Mouse (Mus musculus): ENCODE results near the gene Larp1.
A peak's percentile ranks its signal among the peaks of the same experiment; 100 is the strongest.

The Larp1 gene

GRCm38 (mm10) chr11:58009051-58009515 is at the start of gene Larp1:
Larp1 (plus strand) TSS chr11:58009064.
- DNase-seq, result no peak

DNA sequence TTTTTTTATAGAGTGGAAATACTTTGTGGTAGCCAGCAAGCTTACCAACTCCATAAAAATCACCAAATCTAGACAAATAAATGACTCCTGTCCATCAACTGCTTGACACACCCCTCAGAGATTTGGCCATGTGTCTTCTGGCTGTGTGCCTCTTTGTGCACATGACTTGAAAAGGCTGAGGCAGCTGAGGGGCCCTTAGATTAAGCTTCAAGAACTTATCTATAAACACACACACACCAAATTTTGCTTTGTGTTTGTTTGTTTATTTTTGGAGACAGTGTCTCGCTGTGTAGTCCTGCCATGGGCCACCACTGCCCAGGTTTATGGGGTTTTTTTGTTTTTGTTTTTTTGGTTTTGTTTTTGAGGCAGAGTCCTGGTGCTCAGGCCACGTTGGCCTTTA is 48.9 kb upstream of the Larp1 start:
- DNase-seq, result no peak

DNA sequence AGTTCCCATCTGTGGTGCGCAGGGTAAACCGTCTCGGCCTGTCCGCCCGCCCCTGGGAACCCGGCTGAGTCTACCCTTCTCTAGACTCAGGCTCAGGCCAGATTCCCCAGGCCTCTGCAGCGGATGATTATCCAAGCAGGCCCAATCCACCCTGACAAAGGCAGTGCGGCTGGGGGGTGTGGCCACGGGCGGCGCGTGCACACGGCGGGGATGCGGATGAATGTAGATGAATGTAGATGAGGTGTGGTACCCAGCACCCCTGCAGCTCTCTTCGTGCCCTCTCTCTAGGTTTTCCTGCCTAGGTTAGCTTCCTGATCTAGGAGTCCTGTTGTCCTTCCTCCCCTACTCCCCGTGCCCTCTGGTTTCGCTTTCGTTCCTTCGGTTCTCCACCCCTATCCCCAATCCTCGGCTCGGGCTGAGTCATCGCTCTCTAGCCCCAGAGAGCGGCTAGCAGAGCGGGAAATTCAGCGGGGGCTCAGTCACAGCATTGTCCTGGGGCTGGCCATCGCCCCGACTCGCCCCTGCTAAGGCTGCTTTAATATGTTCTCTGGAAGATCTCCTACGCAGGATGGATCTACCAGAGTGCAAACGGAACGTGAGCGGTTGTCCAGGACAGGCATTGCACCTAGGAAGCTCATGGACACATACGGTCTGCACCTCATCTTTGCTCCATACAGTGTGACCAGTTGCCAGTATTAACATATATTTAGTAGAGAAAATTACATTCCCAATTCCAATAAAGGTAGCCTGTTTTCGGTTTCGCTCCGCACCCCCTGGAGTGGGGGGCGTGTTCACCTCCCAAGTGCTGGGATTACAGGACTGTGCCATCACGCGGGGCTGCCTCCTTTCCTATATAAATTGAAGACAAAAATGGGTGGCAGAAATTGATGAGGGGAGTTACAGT is 46.2 kb upstream of the Larp1 start:
- DNase-seq, result peak; percentile 84

DNA sequence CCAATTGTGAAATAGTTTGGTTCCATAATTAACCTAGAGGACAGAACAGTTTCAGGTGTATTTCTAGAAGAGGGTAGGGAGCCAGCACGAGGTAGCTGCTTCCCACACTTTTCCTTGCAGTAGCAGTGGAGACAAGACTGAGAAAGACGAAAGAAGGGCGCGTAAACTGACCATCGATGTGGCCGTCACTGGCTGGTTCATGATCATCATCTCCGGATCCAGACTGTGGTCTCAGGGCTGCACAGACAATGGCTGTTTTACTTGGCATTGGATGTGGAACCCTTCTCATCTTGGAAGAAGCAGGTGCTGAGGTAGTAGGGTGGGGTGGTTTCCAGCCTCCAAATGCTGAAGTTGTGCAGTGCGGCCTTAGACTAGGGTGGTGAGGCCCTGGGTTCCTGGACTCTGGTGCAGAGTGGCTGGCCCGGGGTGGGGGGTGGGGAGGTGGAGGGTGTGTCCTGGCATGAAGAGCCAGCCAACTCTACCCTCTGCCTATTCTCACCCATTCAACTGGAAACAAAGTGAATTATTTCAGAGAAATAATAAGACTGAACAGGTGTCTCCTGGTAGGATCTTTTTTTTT is 45.5 kb upstream of the Larp1 start:
- no peak for DNase-seq

DNA sequence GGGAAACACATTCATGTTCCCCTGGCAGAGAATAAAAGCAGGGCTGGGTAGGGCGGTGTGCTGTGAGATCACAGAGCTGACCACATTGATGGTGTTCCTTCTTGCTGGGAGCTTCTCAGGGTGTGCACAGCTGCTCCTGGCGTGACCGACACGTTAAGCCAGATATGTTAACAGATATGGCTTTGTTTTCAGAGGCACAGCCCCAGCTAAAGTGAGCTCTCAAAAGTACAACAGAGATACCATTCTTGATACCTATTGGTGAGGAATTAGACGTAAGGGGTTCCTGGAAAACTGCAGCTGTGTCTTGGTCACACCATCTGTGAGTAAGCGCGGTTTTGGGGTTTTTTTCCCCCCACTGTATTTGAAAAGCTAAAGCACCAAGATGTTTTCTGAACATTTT is 42.2 kb upstream of the Larp1 start:
- no peak for DNase-seq

- DNase-seq, result no peak
Observed at GRCm38 (mm10) chr11:57968301-57968700, 40.6 kb upstream of the Larp1 start.

- DNase-seq, result no peak
Observed at GRCm38 (mm10) chr11:57970541-57970940, 38.3 kb upstream of the Larp1 start.

DNA sequence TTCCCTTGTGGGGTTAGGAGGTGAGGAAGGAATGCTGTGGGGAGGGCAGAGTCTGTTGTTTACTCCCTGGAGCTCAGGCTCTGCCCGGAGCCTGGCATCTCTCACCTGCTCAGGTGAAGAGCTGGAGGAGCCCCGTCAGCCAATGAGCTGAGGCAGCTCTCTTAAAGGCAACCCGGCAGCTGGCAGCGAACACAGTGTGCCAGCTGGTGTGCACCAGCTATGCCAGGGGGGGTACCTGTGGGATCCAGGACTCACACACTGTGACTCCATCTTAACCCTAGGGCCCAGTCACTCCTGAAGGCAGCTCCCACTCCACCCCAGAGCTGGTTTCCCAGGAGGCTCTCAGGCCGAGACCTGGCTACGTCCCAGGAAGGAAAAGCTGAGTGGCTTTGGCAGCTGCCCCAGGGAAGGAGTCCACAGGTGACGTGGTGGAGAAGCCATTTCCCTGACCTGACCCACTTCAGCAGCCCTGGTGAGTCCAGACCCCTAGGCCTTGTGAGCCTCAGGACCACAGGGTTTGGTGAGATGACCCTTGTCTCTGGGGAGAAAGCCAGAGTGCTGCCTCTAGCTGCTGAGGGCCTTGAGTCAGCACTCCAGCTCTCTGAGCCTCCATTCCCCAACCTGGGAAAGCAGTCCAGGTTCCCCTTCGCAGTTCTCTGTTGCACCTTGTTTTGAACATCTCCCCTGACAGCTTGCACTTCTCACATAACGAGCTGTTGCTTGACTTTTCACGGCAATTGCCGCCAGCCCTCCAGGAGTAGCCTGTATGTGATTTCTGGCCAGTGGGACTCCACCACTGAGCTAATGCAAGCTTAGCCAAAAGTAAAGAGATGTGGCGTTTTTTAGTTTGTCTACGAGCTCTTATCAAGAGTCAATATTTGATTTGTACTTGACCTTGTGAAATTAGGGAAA is 35.6 kb upstream of the Larp1 start:
- no peak for DNase-seq

GRCm38 (mm10) chr11:57973913-57974234 is 35.0 kb upstream of the Larp1 start:
- DNase-seq, result no peak

DNA sequence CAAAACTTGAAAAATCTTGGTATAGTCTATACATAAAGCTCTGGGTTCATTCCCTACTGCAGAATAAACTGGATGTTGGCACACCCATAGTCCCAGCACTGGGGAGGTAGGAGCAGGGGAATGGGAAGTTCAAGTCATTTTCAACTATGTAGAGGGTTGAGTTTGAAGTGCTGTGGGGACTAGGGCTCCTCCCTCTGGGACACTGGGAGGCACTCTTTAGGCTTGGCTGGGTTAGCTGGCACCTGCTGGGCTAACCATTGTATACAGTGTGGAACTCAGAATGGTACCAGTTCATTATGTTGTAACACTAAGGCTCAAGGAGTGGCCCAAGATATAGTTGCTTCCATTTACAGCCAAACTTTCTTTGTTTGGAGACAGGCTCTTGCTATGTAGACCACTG is 33.0 kb upstream of the Larp1 start:
- DNase-seq, result no peak

DNA sequence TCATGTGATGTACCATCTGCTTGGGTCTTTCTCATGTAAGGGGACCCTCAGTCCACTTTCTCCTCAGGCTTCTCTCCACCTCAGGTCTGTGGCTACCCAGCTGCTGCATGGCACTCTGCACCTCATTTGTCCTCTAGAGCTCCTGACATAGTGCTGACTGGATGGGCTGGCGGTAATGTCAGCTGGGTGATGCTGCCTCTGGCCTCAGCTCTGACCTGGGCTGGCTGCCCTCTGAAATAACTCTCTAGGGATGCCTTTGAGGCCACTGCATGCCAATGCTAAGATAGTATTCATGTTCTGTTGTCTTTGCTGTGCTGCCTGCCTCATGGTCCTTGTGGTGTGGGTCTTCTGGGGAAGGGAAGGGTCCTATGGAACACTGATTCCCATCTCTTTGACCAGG is 31.2 kb upstream of the Larp1 start:
- no peak for DNase-seq

GRCm38 (mm10) chr11:57979621-57980020 is 29.2 kb upstream of the Larp1 start:
- no peak for DNase-seq

DNA sequence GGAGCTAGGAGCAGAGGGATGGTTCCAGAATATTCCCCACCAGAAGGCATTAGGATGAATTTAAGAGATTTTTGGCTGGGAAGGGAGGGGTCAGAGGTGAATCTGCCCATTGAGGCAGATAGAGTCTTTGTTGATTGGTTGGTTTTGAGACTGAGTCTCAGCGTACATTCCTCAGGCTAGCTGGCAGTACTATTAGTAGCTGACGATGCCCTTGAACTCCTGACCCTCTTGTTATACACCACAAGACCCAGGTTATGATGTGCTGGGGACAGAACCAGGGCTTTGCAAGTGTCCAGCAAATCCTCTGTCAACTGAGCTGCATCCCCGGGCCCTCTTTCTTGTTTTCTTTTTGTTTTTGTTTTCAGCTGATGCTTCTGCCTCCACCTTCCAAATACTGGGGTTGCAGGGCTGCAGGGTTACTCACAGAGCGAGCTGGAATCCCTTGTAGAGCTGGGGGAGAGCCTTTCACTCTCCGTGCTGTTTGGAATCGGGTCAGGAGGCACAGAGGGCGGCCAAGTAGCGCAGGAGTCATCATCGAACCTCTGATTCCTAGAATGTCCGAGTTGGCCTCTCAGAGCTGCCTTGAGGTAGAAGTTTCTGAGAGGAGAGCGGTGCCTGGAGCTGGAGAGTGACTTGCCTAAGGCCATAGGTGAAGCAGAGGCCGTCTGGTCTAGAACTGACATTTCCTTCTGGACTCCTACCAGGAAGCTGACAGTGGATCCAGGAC is 27.6 kb upstream of the Larp1 start:
- DNase-seq, result no peak

- DNase-seq, result no peak
Observed at GRCm38 (mm10) chr11:57983480-57984342, 25.2 kb upstream of the Larp1 start.

- no peak for DNase-seq
Observed at GRCm38 (mm10) chr11:57984343-57984666, 24.6 kb upstream of the Larp1 start.

- no peak for DNase-seq
Observed at GRCm38 (mm10) chr11:57985485-57985884, 23.4 kb upstream of the Larp1 start.

DNA sequence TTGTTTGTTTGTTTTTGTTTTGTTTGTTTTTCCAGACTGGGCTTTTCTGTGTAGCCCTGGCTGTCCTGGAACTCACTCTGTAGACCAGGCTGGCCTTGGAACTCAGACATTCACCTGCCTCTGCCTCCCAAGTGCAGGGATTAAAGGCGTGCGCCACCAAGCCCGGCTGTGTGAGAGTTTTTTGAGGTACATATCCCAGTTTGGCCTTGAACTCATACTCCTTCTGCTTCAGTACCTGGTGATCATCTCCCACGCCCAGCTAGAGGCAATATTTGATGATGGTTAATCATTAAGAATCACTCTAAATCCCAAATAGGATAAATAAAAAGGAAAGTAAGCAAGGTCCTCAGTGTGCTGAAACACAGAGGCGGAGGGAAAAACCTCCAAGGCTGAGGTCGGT is 22.8 kb upstream of the Larp1 start:
- no peak for DNase-seq

DNA sequence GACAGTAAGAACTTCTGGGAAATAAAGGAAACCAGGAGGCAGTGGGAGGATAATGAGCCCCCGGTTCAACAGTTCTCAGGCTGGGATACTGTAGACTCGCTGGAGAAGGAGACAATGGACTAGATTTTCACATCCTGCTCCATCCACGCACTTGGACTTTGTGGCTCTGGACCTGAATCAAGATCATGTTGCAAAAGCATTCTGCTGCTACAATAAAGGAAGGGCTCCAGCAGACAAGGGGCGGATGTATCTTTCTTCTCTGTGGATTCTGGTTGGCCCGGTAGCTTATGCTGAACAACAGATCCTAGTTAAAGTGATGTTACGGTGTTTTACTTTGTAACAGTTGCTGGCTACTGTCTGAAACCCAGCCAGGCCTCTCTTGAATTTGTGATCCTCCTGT is 22.4 kb upstream of the Larp1 start:
- DNase-seq, result no peak

DNA sequence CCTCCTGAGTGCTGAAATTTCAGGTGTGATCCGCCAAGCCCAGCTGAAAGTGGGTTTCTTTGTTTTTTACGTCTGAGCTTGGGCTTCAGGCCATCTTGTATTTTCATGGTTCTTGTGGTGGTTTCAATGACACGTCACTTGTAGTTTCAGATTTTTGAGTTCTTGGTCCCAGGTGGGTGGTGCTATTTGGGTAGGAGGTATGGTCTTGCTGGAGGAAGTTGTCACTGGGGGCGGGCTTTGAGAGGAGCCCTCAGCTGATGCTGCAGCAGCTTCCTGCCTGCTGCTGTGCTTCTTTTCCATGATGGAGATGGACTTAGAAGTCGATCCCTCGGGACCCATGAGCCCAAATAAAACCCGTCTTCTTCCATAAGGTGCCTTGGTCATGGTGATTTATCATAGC is 22.0 kb upstream of the Larp1 start:
- no peak for DNase-seq

- no peak for DNase-seq
Observed at GRCm38 (mm10) chr11:57998168-57998567, 10.7 kb upstream of the Larp1 start.

GRCm38 (mm10) chr11:57998872-57999271 is 10.0 kb upstream of the Larp1 start:
- DNase-seq, result no peak

DNA sequence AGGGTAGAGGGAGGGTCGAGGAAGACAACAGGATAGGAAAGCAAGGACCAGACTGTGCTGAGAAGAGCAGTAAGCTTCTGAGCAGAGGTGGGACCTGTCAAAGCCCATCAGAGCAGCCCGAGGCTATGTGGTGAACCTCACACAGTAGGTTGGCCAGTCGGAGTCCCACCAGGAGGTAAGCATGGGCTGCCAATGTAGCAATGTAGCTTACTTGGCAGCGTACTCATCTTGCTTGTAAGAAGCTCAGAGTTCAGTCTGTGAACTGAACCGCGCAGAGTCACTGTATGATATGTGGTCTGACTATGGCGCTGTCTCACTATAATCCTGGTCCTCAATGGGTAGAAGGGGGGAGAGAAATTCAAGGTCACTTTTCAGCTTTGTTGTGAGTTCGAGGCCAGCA is 5.7 kb upstream of the Larp1 start:
- no peak for DNase-seq
